Mouse (Mus musculus) liver, postnatal 0 days (tissue): ENCODE measurements at regions not wholly inside any gene's neighbourhood (a gene's known extent, or its start where the extent isn't known, plus 50 kb on each side); places are given as distances from the start of the nearest gene placed in this dataset.

Experiments
- CTCF ChIP-seq: sonication (generic); IDR thresholded peaks from 2 replicates; pipeline ENCODE4 v1.5.1; 2016; ENCODE audit warnings: antibody characterized with exemption, low read depth
- EP300 ChIP-seq: IDR thresholded peaks from 2 replicates; pipeline ENCODE4 v1.6.1; 2016; ENCODE audit warnings: antibody characterized with exemption, low read depth, mild to moderate bottlenecking

- TF ChIP-seq CTCF (no peak), EP300 (no peak)
Measured at GRCm38 (mm10) chr3:153072200-153072919, 90.3 kb upstream of the St6galnac5 start.
